Mouse (Mus musculus) thymus, adult 2 months (tissue): ENCODE data around the gene Ispd.

Experiments
- CTCF ChIP-seq: fragments of 200-500 bp; IDR thresholded peaks from 2 replicates; pipeline ENCODE4 v1.5.1; 2012; ENCODE audit warnings: mild to moderate bottlenecking, control low read depth, low read length, moderate library complexity, borderline replicate concordance; ENCODE audit not compliant: control insufficient read depth, poor library complexity, insufficient read depth; ENCODE audit errors: extremely low read depth
- POLR2A ChIP-seq: fragments of 200-500 bp; IDR thresholded peaks from 2 replicates; pipeline ENCODE4 v1.6.1; 2012; ENCODE audit warnings: mild to moderate bottlenecking, low read length, control low read depth, moderate library complexity; ENCODE audit not compliant: control insufficient read depth, poor library complexity, insufficient read depth; ENCODE audit errors: extremely low read depth

- no peak for TF ChIP-seq CTCF
- TF ChIP-seq POLR2A: no peak
Observed at GRCm38 (mm10) chr12:36497565-36497964, 116.3 kb downstream of the Ispd start.
